Mouse (Mus musculus): Measurements from ENCODE around the gene Zfand2a.

DNA sequence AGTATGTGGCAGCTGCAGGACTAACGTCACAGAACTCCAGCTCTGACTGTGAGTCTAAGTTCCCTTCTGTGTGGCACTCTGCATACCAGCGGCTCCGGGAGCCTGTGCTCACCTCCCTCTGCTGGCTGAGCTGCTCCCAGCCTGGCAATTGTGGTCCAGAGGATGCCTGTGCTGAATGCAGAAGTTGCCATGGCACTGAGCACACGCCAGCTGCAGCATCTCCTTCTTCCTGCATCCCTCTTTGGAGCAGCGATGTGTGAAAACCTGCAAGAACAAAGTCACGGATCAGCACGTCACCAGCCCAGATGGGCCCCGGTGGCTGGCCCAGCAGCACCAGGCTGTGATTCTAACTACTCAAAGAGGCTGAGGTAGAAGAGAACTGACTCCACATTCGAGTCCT, 9.6 kb downstream of the Zfand2a start:
- TF ChIP-seq POLR2A (IDR thresholded peaks at IDR 0.05; ENCODE audit: low read depth, low read length) (no peak), CTCF (conservative IDR thresholded peaks at IDR 0.05; ENCODE audit: insufficient read depth, insufficient read length, low read depth, low read length) (no peak)
